Mouse (Mus musculus): ENCODE data around the gene St6galnac5. TPM values are rescaled to one million over a fixed set of nuclear protein-coding genes. Genes with fewer than 3 reads are reported as not detected.

The St6galnac5 gene
- polyA plus RNA-seq, 1 experiment: not detected

- no peaks in the 10 kb centered on the region for H3K79me2 ChIP-seq (ENCODE audit: control insufficient read depth, insufficient read depth)
- no peak overlapping the region for H3ac ChIP-seq (ENCODE audit: control insufficient read depth, insufficient read length)
- no peak for TF ChIP-seq CEBPB (IDR thresholded peaks at IDR 0.05; ENCODE audit: insufficient read depth, poor library complexity, severe bottlenecking)
- no peak for TF ChIP-seq POLR2A (IDR thresholded peaks at IDR 0.05; ENCODE audit: insufficient read length, low read depth)
- TF ChIP-seq MYOD1 (IDR thresholded peaks at IDR 0.05; ENCODE audit: control insufficient read depth in 1 of 3, insufficient read length in 2 of 3, low read depth in 2 of 3): no peak
- no peaks in the 10 kb centered on the region for H3K36me3 ChIP-seq (ENCODE audit: control insufficient read depth, insufficient read depth)
- no peak overlapping the region for H3K4me3 ChIP-seq
- H3K27me3 ChIP-seq (ENCODE audit: control insufficient read depth, insufficient read depth, insufficient read length): no peaks in the 10 kb centered on the region
- no peak overlapping the region for H3K4me2 ChIP-seq (ENCODE audit: low read depth)
These were observed 12.2 kb downstream of the St6galnac5 start for GRCm38 (mm10) chr3:152969774-152970347.

GRCm38 (mm10) chr3:152961855-152962376 lies 20.1 kb downstream of the St6galnac5 start:
- Histone ChIP-seq H3K4me3 (no peak overlapping the region), H3ac (ENCODE audit: control insufficient read depth, insufficient read length) (no peak overlapping the region), H3K79me2 (ENCODE audit: control insufficient read depth, insufficient read depth) (no peaks in the 10 kb centered on the region), H3K4me2 (ENCODE audit: low read depth) (no peak overlapping the region), H3K36me3 (ENCODE audit: control insufficient read depth, insufficient read depth) (no peaks in the 10 kb centered on the region), H3K27me3 (ENCODE audit: control insufficient read depth, insufficient read depth, insufficient read length) (no peaks in the 10 kb centered on the region)
- TF ChIP-seq TCF3 (IDR thresholded peaks at IDR 0.05; ENCODE audit: insufficient read length, low read depth) (no peak), POLR2AphosphoS2 (IDR thresholded peaks at IDR 0.05; ENCODE audit: insufficient read length, low read depth) (no peak), TCF12 (IDR thresholded peaks at IDR 0.05; ENCODE audit: insufficient read depth, poor library complexity, severe bottlenecking) (no peak), REST (IDR thresholded peaks at IDR 0.05; ENCODE audit: insufficient read depth, insufficient read length) (no peak)

- Histone ChIP-seq H3K4me3 (no peak overlapping the region), H3K27me3 (ENCODE audit: control insufficient read depth, insufficient read depth, insufficient read length) (no peaks in the 10 kb centered on the region)
These were observed 23.5 kb downstream of the St6galnac5 start for GRCm38 (mm10) chr3:152958358-152959150.

GRCm38 (mm10) chr3:152956771-152957170 lies 25.3 kb downstream of the St6galnac5 start:
- H3K36me3 ChIP-seq (ENCODE audit: control insufficient read depth, insufficient read depth): no peaks in the 10 kb centered on the region
- no peak for TF ChIP-seq E2F4 (IDR thresholded peaks at IDR 0.05; ENCODE audit: insufficient read depth)
- TF ChIP-seq USF1 (IDR thresholded peaks at IDR 0.05; ENCODE audit: low read depth): no peak
- no peak for TF ChIP-seq MYOG (IDR thresholded peaks at IDR 0.05; ENCODE audit: control insufficient read depth in 1 of 3, insufficient read depth in 1 of 3, insufficient read length in 2 of 3, low read depth in 2 of 3)
- no peak for TF ChIP-seq POLR2A (IDR thresholded peaks at IDR 0.05; ENCODE audit: insufficient read length, low read depth)
- no peak for TF ChIP-seq TCF3 (IDR thresholded peaks at IDR 0.05; ENCODE audit: insufficient read length, low read depth)
- TF ChIP-seq POLR2AphosphoS2 (IDR thresholded peaks at IDR 0.05; ENCODE audit: insufficient read length, low read depth): no peak
- no peak overlapping the region for H3ac ChIP-seq (ENCODE audit: control insufficient read depth, insufficient read length)
- no peak overlapping the region for H3K4me3 ChIP-seq
- no peak overlapping the region for H3K4me2 ChIP-seq (ENCODE audit: low read depth)
- H3K27me3 ChIP-seq (ENCODE audit: control insufficient read depth, insufficient read depth, insufficient read length): no peaks in the 10 kb centered on the region
- no peaks in the 10 kb centered on the region for H3K79me2 ChIP-seq (ENCODE audit: control insufficient read depth, insufficient read depth)

More at GRCm38 (mm10) chr3:152958358-152959150, 23.5 kb downstream of the St6galnac5 start:
- H3K36me3 ChIP-seq (ENCODE audit: control insufficient read depth, insufficient read depth): no peaks in the 10 kb centered on the region
- H3ac ChIP-seq (ENCODE audit: control insufficient read depth, insufficient read length): no peak overlapping the region
- H3K4me2 ChIP-seq (ENCODE audit: low read depth): no peak overlapping the region
- no peaks in the 10 kb centered on the region for H3K79me2 ChIP-seq (ENCODE audit: control insufficient read depth, insufficient read depth)
- TF ChIP-seq TCF12 (IDR thresholded peaks at IDR 0.05; ENCODE audit: insufficient read depth, poor library complexity, severe bottlenecking) (no peak), MAX (IDR thresholded peaks at IDR 0.05; ENCODE audit: low read depth) (no peak), POLR2A (IDR thresholded peaks at IDR 0.05; ENCODE audit: insufficient read length, low read depth) (no peak), SRF (IDR thresholded peaks at IDR 0.05; ENCODE audit: control insufficient read depth, insufficient read length, low read depth) (no peak), CEBPB (IDR thresholded peaks at IDR 0.05; ENCODE audit: insufficient read depth, poor library complexity, severe bottlenecking) (no peak), MYOG (IDR thresholded peaks at IDR 0.05; ENCODE audit: control insufficient read depth in 1 of 3, insufficient read depth in 1 of 3, insufficient read length in 2 of 3, low read depth in 2 of 3) (no peak), POLR2AphosphoS2 (IDR thresholded peaks at IDR 0.05; ENCODE audit: insufficient read length, low read depth) (no peak), E2F4 (IDR thresholded peaks at IDR 0.05; ENCODE audit: insufficient read depth) (no peak), REST (IDR thresholded peaks at IDR 0.05; ENCODE audit: insufficient read depth, insufficient read length) (no peak), MYOD1 (IDR thresholded peaks at IDR 0.05; ENCODE audit: control insufficient read depth in 1 of 3, insufficient read length in 2 of 3, low read depth in 2 of 3) (no peak), TCF3 (IDR thresholded peaks at IDR 0.05; ENCODE audit: insufficient read length, low read depth) (no peak), USF1 (IDR thresholded peaks at IDR 0.05; ENCODE audit: low read depth) (no peak)

- Histone ChIP-seq H3ac (ENCODE audit: control insufficient read depth, insufficient read length) (no peak overlapping the region), H3K4me2 (ENCODE audit: low read depth) (no peak overlapping the region), H3K79me2 (ENCODE audit: control insufficient read depth, insufficient read depth) (no peaks in the 10 kb centered on the region), H3K36me3 (ENCODE audit: control insufficient read depth, insufficient read depth) (no peaks in the 10 kb centered on the region), H3K4me3 (no peak overlapping the region), H3K27me3 (ENCODE audit: control insufficient read depth, insufficient read depth, insufficient read length) (no peaks in the 10 kb centered on the region)
- TF ChIP-seq TCF12 (IDR thresholded peaks at IDR 0.05; ENCODE audit: insufficient read depth, poor library complexity, severe bottlenecking): no peak
- no peak for TF ChIP-seq SRF (IDR thresholded peaks at IDR 0.05; ENCODE audit: control insufficient read depth, insufficient read length, low read depth)
- no peak for TF ChIP-seq POLR2AphosphoS2 (IDR thresholded peaks at IDR 0.05; ENCODE audit: insufficient read length, low read depth)
- no peak for TF ChIP-seq CEBPB (IDR thresholded peaks at IDR 0.05; ENCODE audit: insufficient read depth, poor library complexity, severe bottlenecking)
- TF ChIP-seq USF1 (IDR thresholded peaks at IDR 0.05; ENCODE audit: low read depth): no peak
These were observed 26.0 kb downstream of the St6galnac5 start for GRCm38 (mm10) chr3:152956038-152956437.

Measured in myocyte (in vitro differentiated cells).